Mouse (Mus musculus) bone marrow macrophage, adult 2 months (primary cell): ENCODE results near the gene Hcn1.
"Not testable (repeated sequence)": the region's sequence is repeated elsewhere in the genome, so short reads cannot be mapped to it uniquely, and the experiment has no call there.

Source experiments
- CTCF ChIP-seq: IDR thresholded peaks from 2 replicates; pipeline ENCODE4 v1.5.1; 2012; ENCODE audit warnings: low read depth, mild to moderate bottlenecking, low read length, moderate library complexity
- POLR2A ChIP-seq: IDR thresholded peaks from 2 replicates; pipeline ENCODE4 v1.6.1; 2012; ENCODE audit warnings: mild to moderate bottlenecking, low read depth, low read length, borderline replicate concordance

DNA sequence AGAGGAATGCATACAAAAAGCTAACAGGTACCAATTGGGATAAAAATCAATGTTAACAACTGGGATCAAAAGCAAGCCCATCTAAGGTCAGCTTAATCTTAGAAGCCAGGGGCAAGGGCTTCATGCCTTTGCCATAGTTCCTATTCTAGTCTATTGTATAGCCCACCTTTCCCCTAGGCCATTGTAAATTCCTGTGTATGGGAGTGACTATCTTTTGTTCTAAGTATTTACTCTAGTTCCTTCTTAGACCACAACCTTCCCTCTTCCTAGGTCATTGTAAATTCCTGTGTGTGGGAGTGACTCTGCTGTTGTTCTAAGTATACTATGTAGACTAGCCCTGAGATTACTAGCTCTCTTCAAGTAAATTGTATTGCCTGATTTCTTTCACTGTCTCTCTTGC lies 420.8 kb downstream of the Hcn1 start:
- not testable (repeated sequence) for TF ChIP-seq POLR2A, CTCF
